Mouse (Mus musculus): Measurements from ENCODE around the gene Olfr878. TPM values are rescaled to one million over a fixed set of nuclear protein-coding genes. Genes with fewer than 3 reads are reported as not detected.
A peak's percentile ranks its signal among the peaks of the same experiment; 100 is the strongest.

Olfr878 gene
- total RNA-seq (2022) = not detected

- no peak for DNase-seq
Observed at GRCm38 (mm10) chr9:37917540-37917939, at the start of gene Olfr878. TSS of gene Olfr878 (plus strand) at chr9:37917840.

- peak; percentile 48 for DNase-seq
Observed at GRCm38 (mm10) chr9:37870246-37870645, 47.4 kb upstream of the Olfr878 start.

- no peak for DNase-seq
Observed at GRCm38 (mm10) chr9:37871097-37871496, 46.5 kb upstream of the Olfr878 start.

GRCm38 (mm10) chr9:37871536-37871935 lies 46.1 kb upstream of the Olfr878 start:
- DNase-seq = no peak

GRCm38 (mm10) chr9:37890960-37891359 lies 26.7 kb upstream of the Olfr878 start:
- no peak for DNase-seq

- DNase-seq = peak; percentile 25
Observed at GRCm38 (mm10) chr9:37896661-37897060, 21.0 kb upstream of the Olfr878 start, which contains the start of gene Olfr145. TSS of gene Olfr145 (plus strand) at chr9:37896724.

- DNase-seq = no peak
Observed at GRCm38 (mm10) chr9:37905555-37905954, 12.1 kb upstream of the Olfr878 start.

- no peak for DNase-seq
Observed at GRCm38 (mm10) chr9:37918018-37918417, 378 bp downstream of the Olfr878 start.

- no peak for DNase-seq
Observed at GRCm38 (mm10) chr9:37924194-37924593, 6.6 kb downstream of the Olfr878 start.

- no peak for DNase-seq
Observed at GRCm38 (mm10) chr9:37925445-37925844, 7.8 kb downstream of the Olfr878 start.

GRCm38 (mm10) chr9:37926019-37927013 lies 8.7 kb downstream of the Olfr878 start:
- no peak for DNase-seq

- DNase-seq = peak; percentile 22
Observed at GRCm38 (mm10) chr9:37932519-37932918, 14.9 kb downstream of the Olfr878 start.

- no peak for DNase-seq
Observed at GRCm38 (mm10) chr9:37934146-37934545, 16.5 kb downstream of the Olfr878 start.

- no peak for DNase-seq
Observed at GRCm38 (mm10) chr9:37941167-37941566, 23.5 kb downstream of the Olfr878 start.

Other genes starting within 250 kb of the Olfr878 start
- gene Panx3, start 248.6 kb upstream of the Olfr878 start, total RNA-seq (2022) = under 1 TPM in 2 of 4 experiments, not detected in 2; 0.12 to 0.31 TPM
- not detected for gene Olfr160, start 201.6 kb upstream of the Olfr878 start, total RNA-seq (2022)
- not detected for gene Olfr874, start 172.7 kb upstream of the Olfr878 start, total RNA-seq (2022)
- not detected for gene Olfr875, start 146.0 kb upstream of the Olfr878 start, total RNA-seq (2022)
- not detected for gene Olfr876, start 114.8 kb upstream of the Olfr878 start, total RNA-seq (2022)
- gene Olfr877, start 63.6 kb upstream of the Olfr878 start, total RNA-seq (2022) = not detected
- gene Olfr145, start 21.1 kb upstream of the Olfr878 start, total RNA-seq (2022) = not detected
- not detected for gene Olfr881, start 74.0 kb downstream of the Olfr878 start, total RNA-seq (2022)
- not detected for gene Olfr883, start 108.0 kb downstream of the Olfr878 start, total RNA-seq (2022)
- not detected for gene Olfr884, start 128.7 kb downstream of the Olfr878 start, total RNA-seq (2022)
- not detected for gene Olfr885, start 143.5 kb downstream of the Olfr878 start, total RNA-seq (2022)
- gene Olfr887, start 166.2 kb downstream of the Olfr878 start, total RNA-seq (2022) = not detected
- gene Olfr888, start 190.3 kb downstream of the Olfr878 start, total RNA-seq (2022) = not detected
- under 1 TPM; 0.03 to 0.34 (median 0.17) TPM for gene Olfr889, start 197.4 kb downstream of the Olfr878 start, total RNA-seq (2022)
- gene Olfr890, start 224.7 kb downstream of the Olfr878 start, total RNA-seq (2022) = not detected